Mouse (Mus musculus) Patski (cell line): Measurements from ENCODE around the gene Naxd. TPM values are rescaled to one million over a fixed set of nuclear protein-coding genes. Genes with fewer than 3 reads are reported as not detected.
"Not testable (repeated sequence)": the region's sequence is repeated elsewhere in the genome, so short reads cannot be mapped to it uniquely, and the experiment has no call there.

Experiments used
- ATAC-seq: fragments of 100-300 bp; one replicate; pipeline ENCODE4 v1.8.0; 2021
- CTCF ChIA-PET: fragments of 350-600 bp; sonication (Branson Sonifier 250); formaldehyde crosslinking; loops from one replicate; lab custom pipeline; 2022; ENCODE audit warnings: inconsistent platforms; lab: Charles Lee
- POLR2A ChIA-PET: fragments of 350-600 bp; sonication (Branson Sonifier 250); formaldehyde crosslinking; loops from one replicate; lab custom pipeline; 2022; ENCODE audit warnings: antibody characterized with exemption, inconsistent platforms; lab: Charles Lee
- DNase-seq: peaks from one replicate; pipeline ENCODE4 v3.0.0-alpha.2; 2011; ENCODE audit warnings: low read depth, low spot score
- H3K27me3 ChIP-seq: fragments of 371-371 bp; one replicate; pipeline ENCODE4 v1.5.1; 2021
- CTCF ChIP-seq: fragments of 100-300 bp; IDR thresholded peaks from one replicate; pipeline ENCODE4 v1.5.1; 2021
- in situ Hi-C: fragments of 300-500 bp; cut with MboI; formaldehyde crosslinking; loops from 3 replicates; pipeline ENCODE4 v1.11.1; 2018; ENCODE audit warnings: low pct_unique_long_range_greater_than_20kb, mixed read lengths
- polyA plus RNA-seq: library from polyadenylated mRNA; unstranded; gene quantifications from one replicate; pipeline ENCODE4 v1.2.3, GENCODE M21; 2021

The Naxd gene
- polyA plus RNA-seq, 1 experiment from 2014 or later: 108 TPM

- no peak for TF ChIP-seq CTCF
- DNase-seq: no peak
- POLR2A ChIA-PET: interaction anchor here (1.3 to 1.4 kb wide), 3 partner anchors 19 to 61 kb away, joined by 3 to 4 read pairs (median 3); no protein-coding TSS in a partner anchor
- ATAC-seq: no peak
- CTCF ChIA-PET: interaction anchor here (1.5 kb wide), 1 partner anchor 13 kb away, joined by 4 read pairs; no protein-coding TSS in a partner anchor
- in situ Hi-C loops: no loop called here
- H3K27me3 ChIP-seq: no peaks in the 10 kb centered on the region
Measured at GRCm38 (mm10) chr8:11478807-11479527, 18.3 kb upstream of the Naxd start.

GRCm38 (mm10) chr8:11479591-11479990 is 17.7 kb upstream of the Naxd start:
- no peaks in the 10 kb centered on the region for H3K27me3 ChIP-seq
- ATAC-seq: peak; percentile 7
- DNase-seq: no peak
- in situ Hi-C loops: no loop called here
- CTCF ChIA-PET: interaction anchor here (0.9 to 1.5 kb wide), 3 partner anchors 13 to 19 kb away, joined by 3 to 4 read pairs (median 3); no protein-coding TSS in a partner anchor
- POLR2A ChIA-PET: interaction anchor here (1.3 to 1.4 kb wide), 3 partner anchors 19 to 61 kb away, joined by 3 to 4 read pairs (median 3); no protein-coding TSS in a partner anchor
- no peak for TF ChIP-seq CTCF

- ChIA-PET POLR2A (no interaction called here), CTCF (interaction anchor here (7.2 kb wide), 1 partner anchor 31 kb away, joined by 52 read pairs; no protein-coding TSS in a partner anchor)
- DNase-seq (no peak), ATAC-seq (no peak)
- in situ Hi-C loops: loop anchor here (5.0 kb wide), 1 partner anchor 35 kb away; no protein-coding TSS in a partner anchor
- no peaks in the 10 kb centered on the region for H3K27me3 ChIP-seq
- no peak for TF ChIP-seq CTCF
Measured at GRCm38 (mm10) chr8:11481876-11482275, 15.4 kb upstream of the Naxd start.

- no peak for ATAC-seq
- ChIA-PET POLR2A (interaction anchor here (1.0 kb wide), 1 partner anchor 31 kb away, joined by 3 read pairs; no protein-coding TSS in a partner anchor), CTCF (interaction anchor here (1.2 to 7.2 kb wide), 2 partner anchors 13 to 31 kb away, joined by 3 to 52 read pairs; no protein-coding TSS in a partner anchor)
- in situ Hi-C loops: loop anchor here (5.0 kb wide), 1 partner anchor 35 kb away; no protein-coding TSS in a partner anchor
- no peak for TF ChIP-seq CTCF
- no peak for DNase-seq
- no peaks in the 10 kb centered on the region for H3K27me3 ChIP-seq
Measured at GRCm38 (mm10) chr8:11482537-11482936, 14.8 kb upstream of the Naxd start.

- ATAC-seq (peak; percentile 27), DNase-seq (no peak)
- ChIA-PET POLR2A (interaction anchor here (0.7 kb wide), 1 partner anchor 35 kb away, joined by 3 read pairs; no protein-coding TSS in a partner anchor), CTCF (interaction anchor here (0.8 to 7.2 kb wide), 15 partner anchors 9 to 55 kb away, joined by 3 to 52 read pairs (median 5); partner anchors contain the start of genes Naxd and Rab20)
- in situ Hi-C loops: no loop called here
- TF ChIP-seq CTCF: peak; percentile 97
- no peaks in the 10 kb centered on the region for H3K27me3 ChIP-seq
Measured at GRCm38 (mm10) chr8:11486142-11486541, 11.2 kb upstream of the Naxd start.

- no peaks in the 10 kb centered on the region for H3K27me3 ChIP-seq
- ATAC-seq (no peak), DNase-seq (no peak)
- POLR2A ChIA-PET: no interaction called here
- no peak for TF ChIP-seq CTCF
- in situ Hi-C loops: no loop called here
- CTCF ChIA-PET: interaction anchor here (0.7 to 7.2 kb wide), 12 partner anchors 9 to 56 kb away, joined by 3 to 52 read pairs (median 6); partner anchors contain the start of genes Naxd and Rab20
Measured at GRCm38 (mm10) chr8:11487229-11487628, 10.1 kb upstream of the Naxd start.

DNA sequence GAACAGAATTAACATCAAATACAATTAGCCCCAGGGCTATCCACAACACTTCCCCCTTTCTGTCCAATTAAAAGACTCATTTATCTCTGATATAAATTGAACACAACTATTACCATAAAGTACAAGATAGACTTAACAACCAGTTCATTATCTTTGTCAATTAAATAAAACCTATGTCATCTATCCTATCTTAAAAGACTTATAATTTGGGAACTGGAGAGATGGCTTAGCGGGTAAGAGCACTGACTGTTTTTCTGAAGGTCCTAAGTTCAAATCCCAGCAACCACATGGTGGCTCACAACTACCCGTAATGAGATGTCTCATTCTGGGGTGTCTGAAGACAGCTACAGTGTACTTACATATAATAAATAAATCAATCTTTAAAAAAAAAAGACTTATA is 5.0 kb upstream of the Naxd start:
- DNase-seq, in situ Hi-C loops, POLR2A ChIA-PET, CTCF ChIA-PET, H3K27me3 ChIP-seq, ATAC-seq: not testable (repeated sequence)

DNA sequence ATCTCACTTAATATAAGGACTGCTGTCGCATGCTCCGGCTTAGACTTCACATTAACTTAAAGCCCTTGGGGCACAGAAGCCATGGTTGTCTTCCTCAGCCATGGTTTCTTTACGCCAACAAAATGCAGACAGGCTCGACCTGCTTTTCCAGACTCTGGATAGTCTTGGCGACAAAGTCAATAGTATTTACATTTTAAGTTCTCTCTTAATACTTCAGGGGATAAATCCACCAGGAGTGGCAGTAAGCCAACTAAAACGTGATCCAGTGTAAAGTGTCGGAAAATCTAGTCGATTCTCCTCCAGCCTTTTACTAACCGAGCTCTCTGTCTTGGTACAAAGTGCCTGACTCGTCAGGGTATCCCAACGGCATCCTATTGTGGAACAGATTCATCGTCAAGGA is 975 bp downstream of the Naxd start:
- ATAC-seq: no peak
- no peak for TF ChIP-seq CTCF
- H3K27me3 ChIP-seq: no peaks in the 10 kb centered on the region
- POLR2A ChIA-PET: interaction anchor here (0.9 kb wide), 1 partner anchor 38 kb away, joined by 3 read pairs; no protein-coding TSS in a partner anchor
- DNase-seq: no peak
- in situ Hi-C loops: no loop called here
- CTCF ChIA-PET: interaction anchor here (0.7 to 1.7 kb wide), 3 partner anchors 12 to 48 kb away, joined by 3 to 6 read pairs (median 3); no protein-coding TSS in a partner anchor

- CTCF ChIA-PET: interaction anchor here (0.9 to 1.7 kb wide), 3 partner anchors 13 to 49 kb away, joined by 3 to 6 read pairs (median 4); no protein-coding TSS in a partner anchor
Measured at GRCm38 (mm10) chr8:11498786-11499485, 1.6 kb downstream of the Naxd start.

More at GRCm38 (mm10) chr8:11498786-11499485, 1.6 kb downstream of the Naxd start:
- ATAC-seq (no peak), DNase-seq (no peak)
- H3K27me3 ChIP-seq: no peaks in the 10 kb centered on the region
- no peak for TF ChIP-seq CTCF
- in situ Hi-C loops: no loop called here
- POLR2A ChIA-PET: interaction anchor here (0.9 kb wide), 1 partner anchor 38 kb away, joined by 3 read pairs; no protein-coding TSS in a partner anchor
